Mouse (Mus musculus): ENCODE measurements around the gene Gm17387. TPM values are rescaled to one million over a fixed set of nuclear protein-coding genes. Genes with fewer than 3 reads are reported as not detected.
"Not testable (repeated sequence)": the region's sequence is repeated elsewhere in the genome, so short reads cannot be mapped to it uniquely, and the experiment has no call there.

Gene Gm17387
- total and polyA plus RNA-seq, 2 experiments = not detected

GRCm38 (mm10) chr7:141030390-141030789, 1.5 kb downstream of the Gm17387 start:
- Histone ChIP-seq H3K4me1 (ENCODE audit: control insufficient read depth, insufficient read depth, low read length) (0 out of 2 replicates have a peak, but pooled peaks cover 4% of the 10 kb centered on the region), H3K36me3 (ENCODE audit: control insufficient read depth, insufficient read depth, low read length) (no peaks in the 10 kb centered on the region), H3K9ac (ENCODE audit: low read depth, low read length) (no peak overlapping the region), H3K79me2 (ENCODE audit: control insufficient read depth, insufficient read depth, low read length) (no peaks in the 10 kb centered on the region), H3K27me3 (ENCODE audit: control insufficient read depth, insufficient read depth, low read length) (no peaks in the 10 kb centered on the region), H3K27ac (replicated peaks; ENCODE audit: insufficient read depth, low read depth, low read length) (no peak overlapping the region), H3K4me3 (ENCODE audit: insufficient read depth, low read depth, low read length) (no peak overlapping the region)
- TF ChIP-seq POLR2A (IDR thresholded peaks at IDR 0.05; ENCODE audit: extremely low read depth, insufficient read depth, low read length) = no peak
- no peak for TF ChIP-seq CTCF (IDR thresholded peaks at IDR 0.05; ENCODE audit: low read depth, low read length)
- 78% methylated on average over 3 of the region's 3 CpGs for WGBS
- DNase-seq (ENCODE audit: extremely low read depth, low read depth, low spot score) = no peak

GRCm38 (mm10) chr7:141032458-141033167, 3.7 kb downstream of the Gm17387 start:
- Histone ChIP-seq H3K36me3 (ENCODE audit: control insufficient read depth, insufficient read depth, low read length) (no peaks in the 10 kb centered on the region), H3K27ac (replicated peaks; ENCODE audit: insufficient read depth, low read depth, low read length) (no peak overlapping the region), H3K9ac (ENCODE audit: low read depth, low read length) (no peak overlapping the region), H3K79me2 (ENCODE audit: control insufficient read depth, insufficient read depth, low read length) (no peaks in the 10 kb centered on the region), H3K4me1 (ENCODE audit: control insufficient read depth, insufficient read depth, low read length) (no peaks in the 10 kb centered on the region), H3K27me3 (ENCODE audit: control insufficient read depth, insufficient read depth, low read length) (no peaks in the 10 kb centered on the region), H3K4me3 (ENCODE audit: insufficient read depth, low read depth, low read length) (no peak overlapping the region)
- DNase-seq (ENCODE audit: extremely low read depth, low read depth, low spot score) = no peak
- WGBS = 81% methylated on average over 9 of the region's 9 CpGs
- TF ChIP-seq POLR2A (IDR thresholded peaks at IDR 0.05; ENCODE audit: extremely low read depth, insufficient read depth, low read length) (no peak), CTCF (IDR thresholded peaks at IDR 0.05; ENCODE audit: low read depth, low read length) (no peak)

GRCm38 (mm10) chr7:141036624-141037023, 7.7 kb downstream of the Gm17387 start:
- not testable (repeated sequence) for H3K27me3 ChIP-seq (ENCODE audit: control insufficient read depth, insufficient read depth, low read length); DNase-seq (ENCODE audit: extremely low read depth, low read depth, low spot score); H3K4me3 ChIP-seq (ENCODE audit: insufficient read depth, low read depth, low read length); H3K9ac ChIP-seq (ENCODE audit: low read depth, low read length); H3K36me3 ChIP-seq (ENCODE audit: control insufficient read depth, insufficient read depth, low read length); H3K4me1 ChIP-seq (ENCODE audit: control insufficient read depth, insufficient read depth, low read length); H3K27ac ChIP-seq (replicated peaks; ENCODE audit: insufficient read depth, low read depth, low read length); H3K79me2 ChIP-seq (ENCODE audit: control insufficient read depth, insufficient read depth, low read length)
- WGBS = 85% methylated on average over 1 of the region's 2 CpGs

- no peak for DNase-seq (ENCODE audit: extremely low read depth, low read depth, low spot score)
- no peak for TF ChIP-seq POLR2A (IDR thresholded peaks at IDR 0.05; ENCODE audit: extremely low read depth, insufficient read depth, low read length)
- TF ChIP-seq CTCF (IDR thresholded peaks at IDR 0.05; ENCODE audit: low read depth, low read length) = no peak
- WGBS = 67% methylated on average over 18 of the region's 21 CpGs
- no peak overlapping the region for H3K27ac ChIP-seq (replicated peaks; ENCODE audit: insufficient read depth, low read depth, low read length)
- H3K79me2 ChIP-seq (ENCODE audit: control insufficient read depth, insufficient read depth, low read length) = no peaks in the 10 kb centered on the region
- peaks cover 4% of the 10 kb centered on the region for H3K4me1 ChIP-seq (ENCODE audit: control insufficient read depth, insufficient read depth, low read length)
- no peak overlapping the region for H3K4me3 ChIP-seq (ENCODE audit: insufficient read depth, low read depth, low read length)
- no peak overlapping the region for H3K9ac ChIP-seq (ENCODE audit: low read depth, low read length)
- no peaks in the 10 kb centered on the region for H3K27me3 ChIP-seq (ENCODE audit: control insufficient read depth, insufficient read depth, low read length)
- H3K36me3 ChIP-seq (ENCODE audit: control insufficient read depth, insufficient read depth, low read length) = no peaks in the 10 kb centered on the region
Observed at GRCm38 (mm10) chr7:141038090-141039032, 9.4 kb downstream of the Gm17387 start.

GRCm38 (mm10) chr7:141039386-141040107, 10.6 kb downstream of the Gm17387 start:
- H3K27me3 ChIP-seq (ENCODE audit: control insufficient read depth, insufficient read depth, low read length) = no peaks in the 10 kb centered on the region
- no peak for DNase-seq (ENCODE audit: extremely low read depth, low read depth, low spot score)
- H3K79me2 ChIP-seq (ENCODE audit: control insufficient read depth, insufficient read depth, low read length) = no peaks in the 10 kb centered on the region
- H3K4me1 ChIP-seq (ENCODE audit: control insufficient read depth, insufficient read depth, low read length) = peaks cover 4% of the 10 kb centered on the region
- no peak overlapping the region for H3K9ac ChIP-seq (ENCODE audit: low read depth, low read length)
- H3K27ac ChIP-seq (replicated peaks; ENCODE audit: insufficient read depth, low read depth, low read length) = no peak overlapping the region
- no peak for TF ChIP-seq POLR2A (IDR thresholded peaks at IDR 0.05; ENCODE audit: extremely low read depth, insufficient read depth, low read length)
- TF ChIP-seq CTCF (IDR thresholded peaks at IDR 0.05; ENCODE audit: low read depth, low read length) = no peak
- H3K4me3 ChIP-seq (ENCODE audit: insufficient read depth, low read depth, low read length) = no peak overlapping the region
- 98% methylated on average over 4 of the region's 4 CpGs for WGBS
- no peaks in the 10 kb centered on the region for H3K36me3 ChIP-seq (ENCODE audit: control insufficient read depth, insufficient read depth, low read length)

Measured in liver, adult 2 months (tissue).